ENCODE assay signal across 12 mouse cellular contexts in genomic region chr2:137938831-137939480, GRCm38 (mm10).
DNase-seq lines count a peak whose midpoint lies in the region; ATAC-seq and TF ChIP-seq lines count a peak whose summit lies in the region.
"Had no signal": no experiment of that assay in that cellular context is flagged by ENCODE, and none has a peak within 500 bp of the region (broad histone marks: within the 10 kb centered on the region; RNA-seq: fewer than 3 reads in every experiment).

No protein-coding gene starts in this region.

- H3K36me3 ChIP-seq in forebrain, embryonic 12.5 days (replicated peaks): no peaks in the 10 kb centered on the region
- no peaks in the 10 kb centered on the region for H3K36me3 ChIP-seq in heart, embryonic 16.5 days (ENCODE audit: control insufficient read depth, insufficient read depth)
- no peaks in the 10 kb centered on the region for H3K36me3 ChIP-seq in midbrain, embryonic 11.5 days (ENCODE audit: control insufficient read depth, insufficient read depth, low read length)
- H3K36me3 ChIP-seq in intestine, postnatal 0 days (ENCODE audit: control insufficient read depth, insufficient read depth): no peaks in the 10 kb centered on the region
- H3K36me3 ChIP-seq: neural tube, embryonic 13.5 days had no signal

- no peaks in the 10 kb centered on the region for H3K9me3 ChIP-seq in forebrain, embryonic 12.5 days
- no peaks in the 10 kb centered on the region for H3K9me3 ChIP-seq in heart, embryonic 16.5 days (replicated peaks; ENCODE audit: control insufficient read depth, low read length)
- no peaks in the 10 kb centered on the region for H3K9me3 ChIP-seq in midbrain, embryonic 11.5 days (ENCODE audit: control insufficient read depth, low read length)
- no peaks in the 10 kb centered on the region for H3K9me3 ChIP-seq in intestine, postnatal 0 days (ENCODE audit: control insufficient read depth)
- H3K9me3 ChIP-seq: neural tube, embryonic 13.5 days had no signal

- H3K27me3 ChIP-seq in forebrain, embryonic 12.5 days: no peaks in the 10 kb centered on the region
- no peaks in the 10 kb centered on the region for H3K27me3 ChIP-seq in heart, embryonic 16.5 days (ENCODE audit: control insufficient read depth, insufficient read depth, low read length)
- no peaks in the 10 kb centered on the region for H3K27me3 ChIP-seq in midbrain, embryonic 11.5 days (ENCODE audit: control insufficient read depth, insufficient read depth, low read length)
- no peaks in the 10 kb centered on the region for H3K27me3 ChIP-seq in intestine, postnatal 0 days (replicated peaks; ENCODE audit: control insufficient read depth, insufficient read depth, low read length)

- TF ChIP-seq CTCF in intestine, postnatal 0 days (IDR thresholded peaks at IDR 0.05; ENCODE audit: low read depth): no peak

- 21% methylated on average over 7 of the region's 7 CpGs for WGBS in forebrain, embryonic 12.5 days
- WGBS in heart, embryonic 16.5 days: 30% methylated on average over 7 of the region's 7 CpGs
- WGBS in midbrain, embryonic 11.5 days: 18% methylated on average over 7 of the region's 7 CpGs
- WGBS in intestine, postnatal 0 days: 72% methylated on average over 7 of the region's 7 CpGs

- no peak overlapping the region for H3K4me3 ChIP-seq in forebrain, embryonic 12.5 days (replicated peaks)
- H3K4me3 ChIP-seq in heart, embryonic 16.5 days (ENCODE audit: low read length): no peak overlapping the region
- H3K4me3 ChIP-seq in midbrain, embryonic 11.5 days (ENCODE audit: low read depth, low read length): no peak overlapping the region
- no peak overlapping the region for H3K4me3 ChIP-seq in intestine, postnatal 0 days (ENCODE audit: low read depth, low read length)
- H3K4me3 ChIP-seq: neural tube, embryonic 13.5 days had no signal

- ATAC-seq in frontal cortex, adult (ENCODE audit: low TSS enrichment): 0 out of 2 replicates have a peak, but pooled peaks have one; percentile 38
- ATAC-seq in forebrain, embryonic 12.5 days (ENCODE audit: low FRiP score): peak; percentile 71
- peak; percentile 70 for ATAC-seq in heart, embryonic 16.5 days (replicated peaks; ENCODE audit: extremely low read depth, insufficient read depth, low FRiP score)
- ATAC-seq in midbrain, embryonic 11.5 days (ENCODE audit: low FRiP score): peak; percentile 90
- ATAC-seq in intestine, postnatal 0 days: no peak
- ATAC-seq: CD4-positive, CD25-positive, alpha-beta regulatory T cell, adult 4 months had no signal

- no peak overlapping the region for H3K27ac ChIP-seq in forebrain, embryonic 12.5 days
- peak overlapping the region; percentile 59 for H3K27ac ChIP-seq in heart, embryonic 16.5 days (ENCODE audit: low read length)
- no peak overlapping the region for H3K27ac ChIP-seq in midbrain, embryonic 11.5 days (ENCODE audit: low read depth, low read length)
- H3K27ac ChIP-seq in intestine, postnatal 0 days (ENCODE audit: low read depth, low read length): no peak overlapping the region
- H3K27ac ChIP-seq: neural tube, embryonic 13.5 days had no signal

- no peak overlapping the region for H3K4me2 ChIP-seq in forebrain, embryonic 12.5 days
- H3K4me2 ChIP-seq in heart, embryonic 16.5 days (ENCODE audit: low read depth, low read length): peak overlapping the region; percentile 23
- H3K4me2 ChIP-seq in midbrain, embryonic 11.5 days: no peak overlapping the region
- no peak overlapping the region for H3K4me2 ChIP-seq in intestine, postnatal 0 days (replicated peaks; ENCODE audit: low read depth)
- H3K4me2 ChIP-seq: neural tube, embryonic 13.5 days had no signal

- H3K4me1 ChIP-seq in forebrain, embryonic 12.5 days: peaks cover 21% of the 10 kb centered on the region
- peaks cover 9% of the 10 kb centered on the region for H3K4me1 ChIP-seq in heart, embryonic 16.5 days (ENCODE audit: control insufficient read depth, insufficient read depth, low read length)
- peaks cover 16% of the 10 kb centered on the region for H3K4me1 ChIP-seq in midbrain, embryonic 11.5 days (ENCODE audit: control insufficient read depth, insufficient read depth, low read length)
- H3K4me1 ChIP-seq in intestine, postnatal 0 days (replicated peaks; ENCODE audit: control insufficient read depth, insufficient read depth, low read length): no peaks in the 10 kb centered on the region

- DNase-seq in frontal cortex, adult 2 months (ENCODE audit: extremely low spot score in 1 of 2, low spot score in 1 of 2): no peak
- DNase-seq in midbrain, embryonic 11.5 days (ENCODE audit: low spot score, missing footprints): peak; percentile 93
- DNase-seq in kidney, adult 9 months: no peak
- DNase-seq in ovary, postnatal 14 days (ENCODE audit: low spot score): no peak
- DNase-seq: cerebellum, adult 11-12 months; kidney, postnatal 36 days had no signal

- H3K9ac ChIP-seq in forebrain, embryonic 12.5 days: no peak overlapping the region
- H3K9ac ChIP-seq in heart, embryonic 16.5 days (ENCODE audit: low read length): no peak overlapping the region
- H3K9ac ChIP-seq in midbrain, embryonic 11.5 days (ENCODE audit: low read length): no peak overlapping the region
- no peak overlapping the region for H3K9ac ChIP-seq in intestine, postnatal 0 days (ENCODE audit: low read depth, low read length)
- H3K9ac ChIP-seq: neural tube, embryonic 13.5 days had no signal
